Mouse (Mus musculus): ENCODE data around the gene Ykt6. TPM values are rescaled to one million over a fixed set of nuclear protein-coding genes. Genes with fewer than 3 reads are reported as not detected.
"Not testable (repeated sequence)": the region's sequence is repeated elsewhere in the genome, so short reads cannot be mapped to it uniquely, and the experiment has no call there.

Gene Ykt6
- total RNA-seq, 2 experiments from 2014 or later, result 36.7 to 38.5 TPM

GRCm38 (mm10) chr11:5988126-5988525 is 32.6 kb downstream of the Ykt6 start:
- DNase-seq, result no peak
- intact Hi-C loops (cut with DNase I), result no loop called here

GRCm38 (mm10) chr11:5989954-5990593 is 34.6 kb downstream of the Ykt6 start:
- intact Hi-C loops (cut with DNase I), result loop anchor here (5.0 kb wide), 1 partner anchor 272 kb away; no protein-coding TSS in a partner anchor
- no peak for DNase-seq

GRCm38 (mm10) chr11:5990910-5991309 is 35.4 kb downstream of the Ykt6 start:
- intact Hi-C loops (cut with DNase I), result loop anchor here (5.0 kb wide), 1 partner anchor 271 kb away; no protein-coding TSS in a partner anchor
- DNase-seq, result no peak

- DNase-seq, result no peak
- intact Hi-C loops (cut with DNase I), result loop anchor here (5.0 kb wide), 1 partner anchor 268 kb away; no protein-coding TSS in a partner anchor
These were observed 38.7 kb downstream of the Ykt6 start for GRCm38 (mm10) chr11:5994212-5994611.

GRCm38 (mm10) chr11:5994880-5995279 is 39.4 kb downstream of the Ykt6 start:
- intact Hi-C loops (cut with DNase I), result loop anchor here (5.0 kb wide), 1 partner anchor 267 kb away; no protein-coding TSS in a partner anchor
- no peak for DNase-seq

- peak; percentile 82 to 85 for DNase-seq
- intact Hi-C loops (cut with DNase I), result loop anchor here (1.0 kb wide), 2 partner anchors 30 to 191 kb away; no protein-coding TSS in a partner anchor
These were observed 40.5 kb downstream of the Ykt6 start for GRCm38 (mm10) chr11:5995989-5996388.

- intact Hi-C loops (cut with DNase I), result no loop called here
These were observed 43.0 kb downstream of the Ykt6 start for GRCm38 (mm10) chr11:5998472-5998871.

GRCm38 (mm10) chr11:5999832-6000771 is 44.6 kb downstream of the Ykt6 start:
- intact Hi-C loops (cut with DNase I), result no loop called here

More at GRCm38 (mm10) chr11:5998472-5998871, 43.0 kb downstream of the Ykt6 start:
- DNase-seq, result no peak

GRCm38 (mm10) chr11:6000961-6001682 is 45.6 kb downstream of the Ykt6 start:
- no peak for DNase-seq
- intact Hi-C loops (cut with DNase I), result no loop called here

More at GRCm38 (mm10) chr11:5999832-6000771, 44.6 kb downstream of the Ykt6 start:
- DNase-seq, result peak; percentile 75

- no peak for DNase-seq
- intact Hi-C loops (cut with DNase I), result no loop called here
These were observed 46.6 kb downstream of the Ykt6 start for GRCm38 (mm10) chr11:6001981-6002649.

- no peak for DNase-seq
- intact Hi-C loops (cut with DNase I), result no loop called here
These were observed 47.6 kb downstream of the Ykt6 start for GRCm38 (mm10) chr11:6003046-6003639.

- intact Hi-C loops (cut with DNase I); DNase-seq: not testable (repeated sequence)
These were observed 50.0 kb downstream of the Ykt6 start for GRCm38 (mm10) chr11:6005374-6006043.

- DNase-seq; intact Hi-C loops (cut with DNase I): not testable (repeated sequence)
These were observed 51.0 kb downstream of the Ykt6 start for GRCm38 (mm10) chr11:6006351-6007009.

- DNase-seq; intact Hi-C loops (cut with DNase I): not testable (repeated sequence)
These were observed 51.7 kb downstream of the Ykt6 start for GRCm38 (mm10) chr11:6007010-6007778.

- intact Hi-C loops (cut with DNase I); DNase-seq: not testable (repeated sequence)
These were observed 52.3 kb downstream of the Ykt6 start for GRCm38 (mm10) chr11:6007779-6008128.

- DNase-seq; intact Hi-C loops (cut with DNase I): not testable (repeated sequence)
These were observed 55.4 kb downstream of the Ykt6 start for GRCm38 (mm10) chr11:6010751-6011482.

- DNase-seq, result no peak
- intact Hi-C loops (cut with DNase I), result no loop called here
These were observed 56.4 kb downstream of the Ykt6 start for GRCm38 (mm10) chr11:6011879-6012278.

Data from gastrocnemius, postnatal 36 days (tissue).